Mouse (Mus musculus) intestine, embryonic 15.5 days (tissue): Measurements from ENCODE around the gene Fam208b. TPM values are rescaled to one million over a fixed set of nuclear protein-coding genes. Genes with fewer than 3 reads are reported as not detected.

Experiments
- ATAC-seq: fragments of 200-750 bp; cut with Nextera tagmentation; 2 replicates; pipeline ENCODE4 v1.8.0; 2017; ENCODE audit warnings: moderate TSS enrichment, moderate library complexity
- H3K27ac ChIP-seq: fragments of 300-500 bp; sonication (generic); 2 replicates; pipeline ENCODE4 v1.5.1; 2015; ENCODE audit warnings: mild to moderate bottlenecking, inconsistent platforms
- H3K27me3 ChIP-seq: fragments of 300-500 bp; sonication (generic); replicated peaks from 2 replicates; pipeline ENCODE4 v1.6.1; 2015; ENCODE audit warnings: inconsistent platforms
- H3K36me3 ChIP-seq: fragments of 300-500 bp; sonication (generic); 2 replicates; pipeline ENCODE4 v1.6.1; 2015; ENCODE audit warnings: inconsistent platforms
- H3K4me1 ChIP-seq: fragments of 300-500 bp; sonication (generic); replicated peaks from 2 replicates; pipeline ENCODE4 v1.6.1; 2015; ENCODE audit warnings: inconsistent platforms
- H3K4me2 ChIP-seq: fragments of 300-500 bp; sonication (generic); replicated peaks from 2 replicates; pipeline ENCODE4 v1.6.1; 2015; ENCODE audit warnings: mild to moderate bottlenecking, inconsistent platforms
- H3K4me3 ChIP-seq: fragments of 300-500 bp; sonication (generic); replicated peaks from 2 replicates; pipeline ENCODE4 v1.5.1; 2015; ENCODE audit warnings: inconsistent platforms
- H3K9ac ChIP-seq: fragments of 300-500 bp; sonication (generic); 2 replicates; pipeline ENCODE4 v1.6.1; 2015; ENCODE audit warnings: inconsistent platforms
- H3K9me3 ChIP-seq: fragments of 300-500 bp; sonication (generic); 2 replicates; pipeline ENCODE4 v1.6.1; 2016; ENCODE audit warnings: inconsistent platforms
- WGBS: fragments of 180-500 bp; shearing (Covaris S2); methylation state at CpG from one replicate; pipeline ENCODE4 v1.1.7; 2015; 5-methylcytosine and 5-hydroxymethylcytosine counted together
- polyA plus RNA-seq: library from polyadenylated mRNA; unstranded; fragments of >200 nt; fragmentation: Nextera tagmentation; extraction: Ambion mirVana; gene quantifications from 2 replicates; pipeline ENCODE4 v1.2.1, GENCODE M21; 2015

The Fam208b gene
- polyA plus RNA-seq, 1 experiment from 2014 or later: 8.6 TPM

- H3K36me3 ChIP-seq: no peaks in the 10 kb centered on the region
- H3K27ac ChIP-seq: no peak within 1 kb of the TSS
- no peaks in the 10 kb centered on the region for H3K9me3 ChIP-seq
- under 1% methylated on average over 47 of the region's 47 CpGs for WGBS
- H3K9ac ChIP-seq: peak within 1 kb of the TSS; percentile 79
- H3K4me3 ChIP-seq: peak within 1 kb of the TSS; percentile 73
- no peaks in the 10 kb centered on the region for H3K27me3 ChIP-seq
- H3K4me2 ChIP-seq: peak within 1 kb of the TSS; percentile 86
- peaks cover 4% of the 10 kb centered on the region; the same call in 1 of the 2 replicates for H3K4me1 ChIP-seq
- ATAC-seq: peak; percentile 97
These were observed 23.2 kb upstream of the Fam208b start, which contains the start of gene Asb13 for GRCm38 (mm10) chr13:3633895-3634811. Gene Asb13, plus strand, starts transcription at chr13:3634032.

- Histone ChIP-seq H3K9me3 (no peaks in the 10 kb centered on the region), H3K4me3 (no peak overlapping the region), H3K9ac (no peak overlapping the region), H3K36me3 (no peaks in the 10 kb centered on the region), H3K27me3 (no peaks in the 10 kb centered on the region), H3K4me1 (peaks cover 4% of the 10 kb centered on the region; the same call in 1 of the 2 replicates), H3K4me2 (peak overlapping the region; percentile 86; the same call in 1 of the 2 replicates), H3K27ac (no peak overlapping the region)
- no peak for ATAC-seq
- 40% methylated on average over 6 of the region's 6 CpGs for WGBS
These were observed 22.2 kb upstream of the Fam208b start for GRCm38 (mm10) chr13:3633131-3633530.

GRCm38 (mm10) chr13:3632551-3632950 lies 21.6 kb upstream of the Fam208b start:
- Histone ChIP-seq H3K4me2 (no peak overlapping the region), H3K4me3 (no peak overlapping the region), H3K27ac (no peak overlapping the region), H3K36me3 (no peaks in the 10 kb centered on the region), H3K9ac (no peak overlapping the region), H3K9me3 (no peaks in the 10 kb centered on the region), H3K27me3 (no peaks in the 10 kb centered on the region), H3K4me1 (peaks cover 4% of the 10 kb centered on the region; the same call in 1 of the 2 replicates)
- WGBS: 84% methylated on average over 9 of the region's 9 CpGs
- ATAC-seq: no peak

GRCm38 (mm10) chr13:3628102-3628501 lies 17.2 kb upstream of the Fam208b start:
- ATAC-seq: peak; percentile 90
- Histone ChIP-seq H3K27me3 (no peaks in the 10 kb centered on the region), H3K9me3 (no peaks in the 10 kb centered on the region), H3K27ac (no peak overlapping the region), H3K4me1 (no peaks in the 10 kb centered on the region), H3K9ac (no peak overlapping the region), H3K4me2 (no peak overlapping the region), H3K4me3 (no peak overlapping the region), H3K36me3 (no peaks in the 10 kb centered on the region)
- 9% methylated on average over 3 of the region's 3 CpGs for WGBS

GRCm38 (mm10) chr13:3627139-3627538 lies 16.2 kb upstream of the Fam208b start:
- Histone ChIP-seq H3K4me3 (no peak overlapping the region), H3K36me3 (no peaks in the 10 kb centered on the region), H3K4me2 (no peak overlapping the region), H3K27me3 (no peaks in the 10 kb centered on the region), H3K9me3 (no peaks in the 10 kb centered on the region), H3K4me1 (no peaks in the 10 kb centered on the region), H3K9ac (no peak overlapping the region), H3K27ac (no peak overlapping the region)
- 68% methylated on average over 3 of the region's 3 CpGs for WGBS
- ATAC-seq: peak; percentile 57; the same call in 1 of the 2 replicates

- H3K9me3 ChIP-seq: no peaks in the 10 kb centered on the region
- H3K4me1 ChIP-seq: no peaks in the 10 kb centered on the region
- H3K27ac ChIP-seq: peak overlapping the region; percentile 94
- H3K9ac ChIP-seq: peak overlapping the region; percentile 75
- H3K36me3 ChIP-seq: no peaks in the 10 kb centered on the region
- H3K4me2 ChIP-seq: peak overlapping the region; percentile 58
- under 1% methylated on average over 50 of the region's 50 CpGs for WGBS
- H3K27me3 ChIP-seq: no peaks in the 10 kb centered on the region
- peak overlapping the region; percentile 92 for H3K4me3 ChIP-seq
- peak; percentile 58 for ATAC-seq
These were observed 652 bp downstream of the Fam208b start for GRCm38 (mm10) chr13:3610118-3610794.

GRCm38 (mm10) chr13:3609780-3610117 lies 1.2 kb downstream of the Fam208b start:
- ATAC-seq: no peak; the same call in 1 of the 2 replicates
- Histone ChIP-seq H3K27me3 (no peaks in the 10 kb centered on the region), H3K27ac (no peak overlapping the region; the same call in 1 of the 2 replicates)

GRCm38 (mm10) chr13:3596232-3596631 lies 14.7 kb downstream of the Fam208b start:
- H3K27ac ChIP-seq: no peak overlapping the region
- no peak overlapping the region for H3K4me2 ChIP-seq
- H3K4me1 ChIP-seq: no peaks in the 10 kb centered on the region
- no peak overlapping the region for H3K9ac ChIP-seq
- ATAC-seq: no peak
- WGBS: 94% methylated on average over 6 of the region's 6 CpGs
- peaks cover 3% of the 10 kb centered on the region; the same call in 1 of the 2 replicates for H3K36me3 ChIP-seq
- no peaks in the 10 kb centered on the region for H3K27me3 ChIP-seq
- no peaks in the 10 kb centered on the region for H3K9me3 ChIP-seq
- H3K4me3 ChIP-seq: no peak overlapping the region

More at GRCm38 (mm10) chr13:3609780-3610117, 1.2 kb downstream of the Fam208b start:
- H3K4me1 ChIP-seq: no peaks in the 10 kb centered on the region
- no peaks in the 10 kb centered on the region for H3K9me3 ChIP-seq
- peak overlapping the region; percentile 58 for H3K4me2 ChIP-seq
- H3K4me3 ChIP-seq: peak overlapping the region; percentile 92
- H3K9ac ChIP-seq: peak overlapping the region; percentile 75
- WGBS: 18% methylated on average over 8 of the region's 8 CpGs
- no peaks in the 10 kb centered on the region for H3K36me3 ChIP-seq

- no peak overlapping the region for H3K4me2 ChIP-seq
- no peaks in the 10 kb centered on the region for H3K27me3 ChIP-seq
- H3K4me1 ChIP-seq: no peaks in the 10 kb centered on the region
- WGBS: 85% methylated on average over 1 of the region's 1 CpGs
- H3K9ac ChIP-seq: no peak overlapping the region
- no peak for ATAC-seq
- H3K9me3 ChIP-seq: no peaks in the 10 kb centered on the region
- no peak overlapping the region for H3K27ac ChIP-seq
- peaks cover 6% of the 10 kb centered on the region for H3K36me3 ChIP-seq
- H3K4me3 ChIP-seq: no peak overlapping the region
These were observed 16.6 kb downstream of the Fam208b start for GRCm38 (mm10) chr13:3594311-3594710.

GRCm38 (mm10) chr13:3590789-3591188 lies 20.1 kb downstream of the Fam208b start:
- H3K4me1 ChIP-seq: no peaks in the 10 kb centered on the region
- H3K27me3 ChIP-seq: no peaks in the 10 kb centered on the region
- no peak overlapping the region for H3K9ac ChIP-seq
- H3K4me2 ChIP-seq: no peak overlapping the region
- H3K9me3 ChIP-seq: no peaks in the 10 kb centered on the region
- no peak for ATAC-seq
- H3K36me3 ChIP-seq: peaks cover 3% of the 10 kb centered on the region
- 94% methylated on average over 3 of the region's 3 CpGs for WGBS
- H3K27ac ChIP-seq: no peak overlapping the region
- H3K4me3 ChIP-seq: no peak overlapping the region

GRCm38 (mm10) chr13:3563953-3564352 lies 47.0 kb downstream of the Fam208b start:
- ATAC-seq: no peak
- Histone ChIP-seq H3K4me1 (no peaks in the 10 kb centered on the region), H3K9ac (no peak overlapping the region), H3K9me3 (no peaks in the 10 kb centered on the region), H3K27ac (no peak overlapping the region), H3K4me3 (no peak overlapping the region), H3K4me2 (no peak overlapping the region), H3K27me3 (no peaks in the 10 kb centered on the region), H3K36me3 (no peaks in the 10 kb centered on the region; the same call in 1 of the 2 replicates)
- WGBS: 72% methylated on average over 2 of the region's 2 CpGs

- H3K9ac ChIP-seq: no peak overlapping the region
- H3K36me3 ChIP-seq: no peaks in the 10 kb centered on the region; the same call in 1 of the 2 replicates
- H3K27me3 ChIP-seq: no peaks in the 10 kb centered on the region
- 88% methylated on average over 1 of the region's 1 CpGs for WGBS
- H3K4me3 ChIP-seq: no peak overlapping the region
- no peaks in the 10 kb centered on the region for H3K9me3 ChIP-seq
- no peak overlapping the region for H3K27ac ChIP-seq
- no peaks in the 10 kb centered on the region for H3K4me1 ChIP-seq
- ATAC-seq: 0 out of 2 replicates have a peak, but pooled peaks have one; percentile 28
- no peak overlapping the region for H3K4me2 ChIP-seq
These were observed 47.8 kb downstream of the Fam208b start for GRCm38 (mm10) chr13:3563130-3563529.
